Mouse (Mus musculus): ENCODE measurements at regions not wholly inside any gene's neighbourhood (a gene's known extent, or its start where the extent isn't known, plus 50 kb on each side); places are given as distances from the start of the nearest gene placed in this dataset.
"Not testable (repeated sequence)": the region's sequence is repeated elsewhere in the genome, so short reads cannot be mapped to it uniquely, and the experiment has no call there.

- no peak for DNase-seq
Observed at GRCm38 (mm10) chr2:75781781-75782211, 50.2 kb upstream of the Agps start.

GRCm38 (mm10) chr2:75781078-75781477 is 50.9 kb upstream of the Agps start:
- DNase-seq, result peak; percentile 46

GRCm38 (mm10) chr2:75778628-75779027 is 53.3 kb upstream of the Agps start:
- DNase-seq, result not testable (repeated sequence)

DNA sequence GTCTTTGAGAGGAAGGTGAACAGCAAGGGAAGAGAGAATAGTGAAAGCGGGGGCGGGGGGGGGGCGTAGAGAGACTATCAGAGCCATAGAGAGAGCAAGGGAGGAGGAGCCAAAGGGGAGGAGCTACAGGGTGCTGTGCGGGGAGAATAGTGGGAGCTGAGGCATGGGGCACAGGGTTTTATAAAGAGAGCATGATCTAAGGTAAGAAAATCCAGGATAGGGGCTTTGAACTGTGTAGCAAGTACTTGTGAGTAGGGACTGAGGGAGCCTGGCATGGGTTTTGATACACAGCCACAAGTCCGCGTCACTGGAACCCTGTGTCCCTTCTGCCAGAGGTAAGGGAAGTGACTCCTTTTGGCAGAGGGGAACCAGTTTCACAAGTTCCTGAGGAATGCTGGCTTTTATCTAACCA is 54.9 kb upstream of the Agps start:
- peak; percentile 44 for DNase-seq

DNA sequence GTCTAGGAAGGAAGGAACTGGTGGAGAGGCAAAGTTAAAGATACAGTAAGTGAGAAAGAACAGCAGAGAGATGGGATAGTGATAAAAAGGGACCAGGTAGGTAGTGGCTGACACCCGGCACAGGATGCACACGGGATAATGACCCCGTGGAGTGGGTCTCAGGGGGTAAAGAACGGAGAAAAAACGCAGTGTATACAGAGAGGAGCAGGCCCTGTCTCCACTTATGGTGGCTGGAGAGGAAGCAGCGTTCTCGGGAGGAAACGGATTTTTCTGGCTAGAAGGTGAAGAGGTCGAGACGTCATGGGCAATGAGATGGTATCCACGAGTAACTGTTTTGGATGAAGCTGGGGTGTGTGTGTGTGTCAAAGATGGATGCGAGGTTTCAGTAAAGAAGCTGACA is 55.4 kb upstream of the Agps start:
- no peak for DNase-seq

DNA sequence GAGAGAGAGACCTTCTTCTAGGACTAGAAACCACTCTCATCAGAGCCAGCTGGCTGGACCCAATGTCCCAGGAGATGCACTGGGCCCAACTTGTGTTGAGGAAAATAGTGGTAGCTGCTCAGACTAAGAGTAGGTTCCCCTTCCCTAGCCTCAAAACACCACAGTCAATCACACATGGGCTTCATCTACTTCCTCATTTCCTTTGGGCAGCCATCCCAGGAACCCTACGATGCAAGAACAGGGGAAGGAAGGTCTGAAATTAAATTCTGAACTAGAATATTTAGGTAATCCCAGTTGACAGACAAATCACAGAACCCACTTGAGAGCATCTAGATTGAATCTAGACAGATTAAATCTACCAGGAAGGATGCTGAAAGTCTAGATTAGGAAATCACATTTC is 56.8 kb upstream of the Agps start:
- no peak for DNase-seq

DNA sequence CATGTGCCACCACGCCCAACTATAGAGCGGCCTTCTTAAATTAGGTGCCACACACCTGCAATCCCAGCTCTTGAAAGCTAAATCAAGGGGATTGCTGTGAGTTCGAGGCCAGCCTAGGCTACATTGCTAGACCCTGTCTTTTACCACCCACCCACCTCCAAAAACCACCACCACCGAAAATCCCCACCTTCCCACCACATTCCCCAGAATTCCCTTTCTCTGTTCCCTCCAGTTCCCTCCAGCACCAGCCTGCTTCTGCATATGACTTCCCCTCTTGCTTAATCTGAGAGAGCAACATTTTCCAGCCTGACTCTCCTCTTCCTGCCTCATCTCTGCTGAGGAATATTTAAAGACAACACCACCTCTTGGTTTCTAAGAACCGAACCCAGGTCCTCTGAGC is 58.5 kb upstream of the Agps start:
- no peak for DNase-seq

DNA sequence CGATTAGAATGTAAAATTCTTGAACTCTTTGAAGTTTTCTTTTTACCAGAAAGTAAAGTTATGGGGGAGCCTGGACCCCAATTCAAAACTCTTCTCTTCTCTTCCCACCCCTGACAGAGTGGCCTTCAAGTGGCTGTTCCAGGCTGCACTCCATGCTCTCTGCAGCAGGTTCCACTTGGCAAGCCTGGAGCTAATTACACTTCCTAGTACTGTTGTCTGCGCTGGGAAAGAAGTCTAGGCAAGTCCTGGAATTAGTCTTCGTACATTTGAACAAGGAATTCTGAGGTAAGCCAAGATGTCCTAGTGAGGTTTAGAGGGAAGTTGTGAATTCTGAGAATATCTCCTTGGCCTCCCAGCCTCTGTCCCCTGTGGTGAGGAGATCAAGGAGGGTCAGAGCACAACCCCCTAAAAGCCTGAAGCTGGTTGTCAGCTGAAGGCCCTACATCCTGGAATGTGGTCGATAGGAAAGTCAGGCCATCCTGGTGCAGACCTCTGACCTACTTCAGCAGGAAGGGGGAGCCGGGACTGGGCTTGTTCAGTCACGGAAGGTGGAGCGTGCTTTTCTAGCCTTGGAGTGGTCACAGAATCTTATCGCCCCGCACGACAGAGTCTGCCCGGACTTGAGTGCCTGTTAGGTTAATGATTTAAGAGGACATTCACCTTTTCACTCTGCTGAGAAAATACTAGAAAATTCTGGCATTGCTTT is 59.6 kb upstream of the Agps start:
- peak; percentile 72 for DNase-seq

- no peak for DNase-seq
Observed at GRCm38 (mm10) chr2:75770633-75771032, 61.3 kb upstream of the Agps start.

DNA sequence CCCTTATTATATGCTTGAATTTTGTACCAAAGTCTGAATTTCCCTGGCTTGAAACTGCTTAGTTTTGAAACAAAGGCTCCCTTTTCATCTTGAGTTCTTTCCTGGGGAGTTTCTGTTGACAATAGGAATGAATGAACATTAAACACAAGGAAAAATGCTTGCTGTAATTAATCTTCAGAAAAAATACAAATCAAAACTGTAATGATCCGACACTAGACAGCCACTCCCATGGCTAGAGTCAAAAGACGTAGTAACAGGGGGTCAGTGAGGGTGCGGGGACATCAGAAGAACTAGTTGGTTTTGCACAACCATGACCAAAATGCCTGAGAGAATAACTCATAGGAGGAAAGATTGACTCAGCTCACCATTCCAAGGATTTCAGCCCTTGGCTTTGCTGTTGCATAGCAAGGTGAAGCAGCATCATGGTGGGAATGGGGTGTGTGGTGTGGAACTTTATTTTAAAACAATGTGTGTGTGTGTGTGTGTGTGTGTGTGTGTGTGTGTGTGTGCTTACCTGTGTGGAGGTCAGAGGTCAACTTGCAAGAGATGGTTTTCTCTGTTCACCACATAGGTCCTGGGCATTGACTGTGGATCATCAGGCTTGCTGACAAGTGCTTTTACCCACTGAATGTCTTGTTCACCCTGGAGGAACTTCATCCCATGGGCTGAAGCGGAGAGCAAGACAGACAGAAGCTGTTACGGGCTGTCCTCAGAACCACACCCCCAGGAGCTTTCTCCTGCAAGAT is 63.2 kb upstream of the Agps start:
- DNase-seq, result no peak

- DNase-seq, result peak; percentile 54
Observed at GRCm38 (mm10) chr2:75767871-75768558, 63.6 kb upstream of the Nfe2l2 start.

DNA sequence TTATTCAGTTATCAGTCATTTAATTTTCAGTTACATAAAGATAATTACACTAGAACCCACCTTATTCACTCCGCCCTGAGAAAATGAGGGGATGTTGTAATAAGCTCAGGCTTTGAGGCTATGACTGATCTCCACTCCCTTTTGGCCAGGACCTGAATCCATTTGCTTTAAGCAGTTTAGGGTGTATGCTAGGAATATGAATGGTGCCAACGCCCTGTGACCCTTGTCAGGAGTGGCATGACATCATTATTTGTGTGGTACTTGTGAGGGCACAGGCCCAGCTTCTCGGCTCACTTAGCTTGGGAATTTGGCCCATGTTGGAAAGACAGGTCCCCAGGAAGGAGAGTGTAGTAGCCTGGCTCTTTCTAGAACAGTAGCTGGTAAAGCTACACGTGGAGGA is 61.0 kb upstream of the Nfe2l2 start:
- no peak for DNase-seq

GRCm38 (mm10) chr2:75763252-75763651 is 58.8 kb upstream of the Nfe2l2 start:
- no peak for DNase-seq

DNA sequence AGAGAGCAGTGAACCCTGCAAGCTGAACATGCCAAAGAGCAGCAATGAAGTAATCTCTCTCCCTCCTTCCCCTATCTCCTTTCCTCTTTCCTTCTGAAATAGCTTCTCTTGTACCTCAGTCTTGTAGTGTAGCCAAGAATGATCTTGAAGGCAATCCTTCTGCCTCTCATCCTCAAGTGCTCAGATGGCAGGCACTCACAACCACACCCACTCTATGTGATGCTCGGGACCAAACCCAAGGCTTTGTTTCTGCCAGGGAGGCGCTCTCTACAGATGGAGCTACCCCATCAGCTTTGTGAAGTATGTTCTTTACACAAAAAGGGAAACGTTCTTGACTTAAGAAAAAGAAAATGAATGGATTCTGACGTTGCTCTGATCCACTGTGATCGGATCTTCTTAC is 57.6 kb upstream of the Nfe2l2 start:
- DNase-seq, result no peak

DNA sequence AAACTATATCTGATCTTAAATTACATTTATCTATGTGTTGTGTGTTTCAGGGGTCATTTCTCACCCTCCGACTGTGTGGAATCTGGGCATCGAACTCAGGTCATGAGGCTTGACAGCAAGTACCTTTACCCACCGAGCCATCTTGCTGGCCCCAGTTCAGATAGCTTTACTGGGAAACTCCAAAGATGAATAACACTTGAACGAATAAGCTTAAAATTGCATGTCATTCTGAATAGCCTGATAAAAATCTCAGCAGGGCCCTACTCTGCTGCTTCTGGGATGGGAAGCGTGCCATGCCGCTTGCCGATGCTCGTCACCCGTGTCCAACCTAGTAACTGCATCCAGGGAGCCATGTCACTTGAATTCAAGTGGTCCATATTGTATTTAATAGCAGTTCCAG is 57.2 kb upstream of the Nfe2l2 start:
- DNase-seq, result no peak

DNA sequence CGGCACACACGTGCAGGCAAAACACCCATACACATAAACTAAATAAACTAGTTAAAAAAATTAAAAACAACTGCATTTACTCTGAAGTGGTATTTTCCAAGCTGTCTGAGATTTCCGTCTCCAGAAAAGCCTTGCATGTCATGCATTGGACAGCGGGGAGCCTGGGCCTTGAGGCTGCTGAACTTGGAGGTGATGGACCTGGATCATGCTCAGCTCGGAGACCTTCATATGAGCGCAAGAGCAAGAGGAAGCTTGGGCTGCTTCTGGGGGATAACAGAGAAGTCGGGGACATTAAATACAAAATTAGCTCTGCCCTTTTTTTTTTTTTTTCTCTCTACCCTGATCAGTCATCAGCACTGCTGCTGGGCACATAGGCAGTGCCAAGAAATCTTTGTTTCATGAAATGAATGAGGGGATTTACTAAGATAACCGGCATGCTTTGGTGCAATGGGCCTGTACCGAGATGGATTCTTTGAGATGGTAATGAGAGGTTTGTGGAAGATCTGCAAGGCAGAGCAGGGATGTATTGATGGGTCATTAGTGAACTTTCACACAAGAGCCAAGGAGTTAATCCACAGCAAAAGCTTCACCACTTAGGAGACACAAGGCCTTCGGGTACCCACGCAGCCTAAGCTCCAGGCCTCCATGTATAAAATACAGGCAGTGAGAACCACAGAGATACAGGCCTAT is 54.9 kb upstream of the Nfe2l2 start:
- no peak for DNase-seq

- DNase-seq, result no peak
Observed at GRCm38 (mm10) chr2:75758277-75758676, 53.8 kb upstream of the Nfe2l2 start.

- no peak for DNase-seq
Observed at GRCm38 (mm10) chr2:75756704-75757638, 52.5 kb upstream of the Nfe2l2 start.

- no peak for DNase-seq
Observed at GRCm38 (mm10) chr2:75754606-75755005, 50.2 kb upstream of the Nfe2l2 start.

Measured in kidney, adult 18-20 months (tissue).